Mouse (Mus musculus) left cerebral cortex, postnatal 14 days (tissue): Measurements from ENCODE around the gene Ganc. TPM values are rescaled to one million over a fixed set of nuclear protein-coding genes. Genes with fewer than 3 reads are reported as not detected.
A peak's percentile ranks its signal among the peaks of the same experiment; 100 is the strongest.

ENCODE experiments used
- DNase-seq, 2 experiments: peaks; one replicate each; pipeline ENCODE4 v3.0.0; 2021 to 2022; ENCODE audit warnings: low spot score in 2 of 2, mixed read lengths in 1 of 2
- intact Hi-C: fragments of 180-260 bp; cut with DNase I; formaldehyde crosslinking; loops from one replicate; pipeline ENCODE4 v1.15.1; 2025
- total RNA-seq, 2 experiments: library from RNA; stranded (reverse); gene quantifications; 2 replicates each; pipeline ENCODE4 v1.2.3; 2021

Ganc gene
- total RNA-seq, 2 experiments from 2014 or later, result 12.6 to 17.4 TPM

GRCm38 (mm10) chr2:120444486-120444885 lies 40.8 kb downstream of the Ganc start:
- intact Hi-C loops, result no loop called here
- DNase-seq, result no peak

GRCm38 (mm10) chr2:120446373-120446772 lies 42.7 kb downstream of the Ganc start:
- DNase-seq, result no peak
- intact Hi-C loops, result no loop called here

- intact Hi-C loops, result no loop called here
- no peak for DNase-seq
These were observed 43.6 kb downstream of the Ganc start for GRCm38 (mm10) chr2:120447306-120447705.

GRCm38 (mm10) chr2:120450724-120451123 lies 47.0 kb downstream of the Ganc start:
- intact Hi-C loops, result no loop called here
- DNase-seq, result no peak

GRCm38 (mm10) chr2:120452600-120452999 lies 48.9 kb downstream of the Ganc start:
- DNase-seq, result peak in 1 of 2 experiments; percentile 13
- intact Hi-C loops, result no loop called here

- DNase-seq, result no peak
- intact Hi-C loops, result no loop called here
These were observed 51.3 kb downstream of the Ganc start for GRCm38 (mm10) chr2:120454987-120455386.

- no peak for DNase-seq
- intact Hi-C loops, result no loop called here
These were observed 52.0 kb downstream of the Ganc start, which contains the start of gene Capn3 for GRCm38 (mm10) chr2:120455719-120456118. Capn3 (plus strand) TSS chr2:120456019.

- intact Hi-C loops, result no loop called here
- no peak for DNase-seq
These were observed 56.5 kb downstream of the Ganc start for GRCm38 (mm10) chr2:120460216-120460615.

- intact Hi-C loops, result no loop called here
- no peak for DNase-seq
These were observed 59.6 kb downstream of the Ganc start for GRCm38 (mm10) chr2:120463328-120463727.

- no peak for DNase-seq
- intact Hi-C loops, result no loop called here
These were observed 60.4 kb downstream of the Ganc start for GRCm38 (mm10) chr2:120464091-120464490.

GRCm38 (mm10) chr2:120464732-120465396 lies 61.2 kb downstream of the Ganc start:
- intact Hi-C loops, result no loop called here
- no peak for DNase-seq

GRCm38 (mm10) chr2:120465397-120465785 lies 61.7 kb downstream of the Ganc start:
- DNase-seq, result no peak
- intact Hi-C loops, result no loop called here

GRCm38 (mm10) chr2:120468011-120468410 lies 64.3 kb downstream of the Ganc start:
- intact Hi-C loops, result no loop called here
- DNase-seq, result no peak

GRCm38 (mm10) chr2:120469220-120469619 lies 65.5 kb downstream of the Ganc start:
- intact Hi-C loops, result no loop called here

GRCm38 (mm10) chr2:120469715-120470114 lies 66.0 kb downstream of the Ganc start:
- DNase-seq, result no peak
- intact Hi-C loops, result no loop called here

More at GRCm38 (mm10) chr2:120469220-120469619, 65.5 kb downstream of the Ganc start:
- no peak for DNase-seq

- intact Hi-C loops, result no loop called here
These were observed 67.2 kb downstream of the Ganc start for GRCm38 (mm10) chr2:120470856-120471255.

GRCm38 (mm10) chr2:120476277-120477087 lies 72.8 kb downstream of the Ganc start:
- intact Hi-C loops, result loop anchor here (5.0 kb wide), 1 partner anchor 196 kb away; no protein-coding TSS in a partner anchor
- no peak for DNase-seq

More at GRCm38 (mm10) chr2:120470856-120471255, 67.2 kb downstream of the Ganc start:
- no peak for DNase-seq

- peak; percentile 79 to 86 for DNase-seq
- intact Hi-C loops, result loop anchor here (5.0 kb wide), 1 partner anchor 194 kb away; no protein-coding TSS in a partner anchor
These were observed 74.9 kb downstream of the Ganc start for GRCm38 (mm10) chr2:120478600-120478999.

GRCm38 (mm10) chr2:120481921-120482320 lies 78.2 kb downstream of the Ganc start:
- DNase-seq, result no peak
- intact Hi-C loops, result no loop called here

GRCm38 (mm10) chr2:120482506-120483389 lies 79.1 kb downstream of the Ganc start:
- DNase-seq, result no peak
- intact Hi-C loops, result no loop called here
